Mouse (Mus musculus): ENCODE results near the gene Hepacam. TPM values are rescaled to one million over a fixed set of nuclear protein-coding genes. Genes with fewer than 3 reads are reported as not detected.

Hepacam gene
- polyA plus RNA-seq, 1 experiment: not detected

DNA sequence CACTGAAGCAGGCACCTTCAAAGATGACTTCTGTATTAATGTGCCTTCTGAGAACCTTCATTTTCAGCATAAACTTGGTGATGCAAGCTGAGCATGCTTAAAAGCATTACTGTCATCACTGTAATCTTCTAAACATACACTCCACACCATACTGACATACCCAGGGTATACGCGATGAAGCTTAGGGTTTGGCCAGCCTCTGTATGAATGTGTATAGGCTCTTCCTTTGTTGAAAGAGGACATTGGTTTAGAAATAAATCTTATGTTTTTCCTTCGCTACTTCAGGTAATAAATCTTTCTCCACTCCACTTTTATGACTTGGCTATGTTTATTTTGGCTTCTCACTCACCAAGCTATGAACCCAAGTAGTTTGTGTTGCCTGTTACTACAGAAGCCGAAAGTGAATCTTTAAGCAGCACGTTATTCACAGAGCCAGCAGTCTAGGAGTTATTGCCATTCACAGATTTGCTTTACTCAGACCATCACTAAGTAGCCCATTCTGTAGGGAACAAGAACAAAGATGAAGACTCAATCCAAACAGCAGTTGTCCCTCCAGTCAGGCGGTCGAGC, 4.2 kb downstream of the Hepacam start:
- H3K36me3 ChIP-seq (ENCODE audit: control insufficient read depth): no peaks in the 10 kb centered on the region
- no peaks in the 10 kb centered on the region for H3K4me1 ChIP-seq (ENCODE audit: control insufficient read depth)
- TF ChIP-seq TAL1 (IDR thresholded peaks at IDR 0.05; ENCODE audit: low read length): no peak
- no peak for TF ChIP-seq GATA1 (IDR thresholded peaks at IDR 0.05; ENCODE audit: low read length)
- no peak overlapping the region for H3K4me3 ChIP-seq (replicated peaks)
- no peaks in the 10 kb centered on the region for H3K27me3 ChIP-seq (ENCODE audit: control insufficient read depth)
- H3K9me3 ChIP-seq (ENCODE audit: control insufficient read depth, low read length): no peaks in the 10 kb centered on the region

DNA sequence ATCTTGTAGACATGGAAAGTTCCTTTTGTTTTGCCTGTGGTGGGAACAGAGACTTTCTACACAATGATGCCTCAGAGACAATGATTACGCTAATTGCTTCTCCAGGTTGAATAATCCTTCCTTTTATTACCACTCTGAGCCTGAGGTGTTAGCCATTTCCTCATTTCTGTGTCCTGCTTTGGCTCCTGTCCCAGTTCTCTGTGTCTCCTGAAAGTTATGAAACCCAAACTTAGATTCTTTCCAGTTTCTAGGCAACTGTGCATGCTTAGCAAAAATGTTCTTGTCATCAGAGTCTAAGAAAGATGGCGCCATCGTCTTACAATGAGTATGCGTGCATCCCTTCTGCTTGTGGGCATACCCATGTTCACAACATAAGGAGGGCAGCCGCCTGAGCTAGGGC, 8.6 kb downstream of the Hepacam start:
- H3K27me3 ChIP-seq (ENCODE audit: control insufficient read depth): no peaks in the 10 kb centered on the region
- no peak overlapping the region for H3K4me3 ChIP-seq (replicated peaks)
- no peaks in the 10 kb centered on the region for H3K4me1 ChIP-seq (ENCODE audit: control insufficient read depth)
- TF ChIP-seq GATA1 (IDR thresholded peaks at IDR 0.05; ENCODE audit: low read length): no peak
- TF ChIP-seq TAL1 (IDR thresholded peaks at IDR 0.05; ENCODE audit: low read length): no peak
- H3K36me3 ChIP-seq (ENCODE audit: control insufficient read depth): no peaks in the 10 kb centered on the region
- H3K9me3 ChIP-seq (ENCODE audit: control insufficient read depth, low read length): no peaks in the 10 kb centered on the region

DNA sequence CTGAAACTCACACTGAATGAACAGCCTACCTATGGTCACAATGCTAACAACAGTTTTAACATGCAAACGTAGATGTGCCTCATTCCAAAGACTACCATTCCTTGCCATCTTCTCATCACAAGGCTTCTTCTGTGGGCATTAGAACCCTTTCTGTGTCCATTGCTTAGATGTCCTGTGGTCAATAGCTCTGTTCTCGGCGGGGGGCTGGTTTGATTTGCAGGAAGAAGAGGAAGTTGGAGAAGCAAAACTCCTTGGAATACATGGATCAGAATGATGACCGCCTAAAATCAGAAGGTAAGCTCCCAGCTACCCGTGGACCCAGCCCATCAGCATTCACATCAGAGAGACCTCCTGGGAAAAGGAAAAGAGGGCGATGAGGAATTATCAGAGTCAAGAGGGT, 16.0 kb downstream of the Hepacam start:
- Histone ChIP-seq H3K4me3 (replicated peaks) (no peak overlapping the region), H3K9me3 (ENCODE audit: control insufficient read depth, low read length) (no peaks in the 10 kb centered on the region), H3K36me3 (ENCODE audit: control insufficient read depth) (no peaks in the 10 kb centered on the region), H3K27me3 (ENCODE audit: control insufficient read depth) (peaks cover 25% of the 10 kb centered on the region), H3K4me1 (ENCODE audit: control insufficient read depth) (peaks cover 3% of the 10 kb centered on the region)
- TF ChIP-seq TAL1 (IDR thresholded peaks at IDR 0.05; ENCODE audit: low read length) (no peak), GATA1 (IDR thresholded peaks at IDR 0.05; ENCODE audit: low read length) (no peak)

DNA sequence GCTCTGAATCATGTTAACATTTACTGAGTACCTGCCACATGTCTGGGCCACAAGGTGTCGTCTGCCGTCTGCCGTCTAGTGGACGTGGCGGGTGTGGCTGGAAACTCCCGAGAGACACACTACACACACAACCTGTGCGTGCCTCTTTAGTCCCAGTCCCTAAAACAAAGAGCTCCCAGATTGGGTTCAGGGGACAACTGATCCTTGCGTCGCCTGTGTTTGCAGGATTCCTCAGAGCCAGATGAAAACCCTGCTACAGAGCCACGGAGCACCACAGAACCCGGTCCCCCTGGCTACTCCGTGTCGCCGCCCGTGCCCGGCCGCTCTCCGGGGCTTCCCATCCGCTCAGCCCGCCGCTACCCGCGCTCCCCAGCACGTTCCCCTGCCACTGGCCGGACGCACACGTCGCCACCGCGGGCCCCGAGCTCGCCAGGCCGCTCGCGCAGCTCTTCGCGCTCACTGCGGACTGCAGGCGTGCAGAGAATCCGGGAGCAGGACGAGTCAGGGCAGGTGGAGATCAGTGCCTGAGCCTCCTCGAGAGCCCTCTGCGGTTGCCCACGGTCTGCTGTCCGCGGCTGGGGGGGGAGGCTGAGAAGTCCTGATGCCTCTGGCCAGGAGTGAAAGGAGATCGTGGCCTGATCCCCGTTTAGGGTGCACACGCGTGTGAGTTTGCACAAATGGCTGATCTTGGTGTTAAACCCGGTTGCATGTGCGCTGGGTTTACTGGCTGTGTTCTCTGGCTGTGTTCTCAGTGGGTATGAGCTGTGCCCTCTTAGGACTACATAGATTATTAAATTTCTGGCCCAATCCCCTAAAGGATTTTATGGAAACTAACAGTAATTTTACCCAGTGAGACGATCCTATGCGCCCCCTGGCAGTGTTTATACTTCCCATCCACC, 17.4 kb downstream of the Hepacam start:
- TF ChIP-seq TAL1 (IDR thresholded peaks at IDR 0.05; ENCODE audit: low read length): no peak
- no peak for TF ChIP-seq GATA1 (IDR thresholded peaks at IDR 0.05; ENCODE audit: low read length)
- H3K4me1 ChIP-seq (ENCODE audit: control insufficient read depth): peaks cover 3% of the 10 kb centered on the region
- no peaks in the 10 kb centered on the region for H3K9me3 ChIP-seq (ENCODE audit: control insufficient read depth, low read length)
- no peaks in the 10 kb centered on the region for H3K36me3 ChIP-seq (ENCODE audit: control insufficient read depth)
- peaks cover 25% of the 10 kb centered on the region for H3K27me3 ChIP-seq (ENCODE audit: control insufficient read depth)
- H3K4me3 ChIP-seq (replicated peaks): peak overlapping the region; percentile 16

DNA sequence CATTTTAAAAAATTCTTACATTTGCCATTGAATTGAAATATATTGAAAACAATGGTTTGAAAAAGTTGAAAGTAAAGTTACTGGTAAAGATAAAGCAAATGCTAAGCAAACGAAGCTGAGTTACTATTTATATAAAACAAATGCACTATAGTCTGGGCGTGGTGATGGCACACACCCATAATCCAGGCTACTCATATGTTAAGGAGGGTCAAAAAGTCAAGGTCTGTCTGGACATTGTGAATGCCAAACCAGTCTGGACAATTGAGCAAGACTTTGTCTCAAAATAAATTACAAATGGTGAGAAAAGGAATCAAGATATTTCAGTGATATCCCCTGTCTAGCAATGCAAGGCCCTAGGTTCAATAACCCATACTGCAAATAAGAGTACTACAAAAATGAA, 23.7 kb downstream of the Hepacam start:
- Histone ChIP-seq H3K27me3 (ENCODE audit: control insufficient read depth) (peaks cover 5% of the 10 kb centered on the region), H3K4me1 (ENCODE audit: control insufficient read depth) (no peaks in the 10 kb centered on the region), H3K4me3 (replicated peaks) (no peak overlapping the region), H3K9me3 (ENCODE audit: control insufficient read depth, low read length) (no peaks in the 10 kb centered on the region), H3K36me3 (ENCODE audit: control insufficient read depth) (no peaks in the 10 kb centered on the region)
- TF ChIP-seq GATA1 (IDR thresholded peaks at IDR 0.05; ENCODE audit: low read length) (no peak), TAL1 (IDR thresholded peaks at IDR 0.05; ENCODE audit: low read length) (no peak)

DNA sequence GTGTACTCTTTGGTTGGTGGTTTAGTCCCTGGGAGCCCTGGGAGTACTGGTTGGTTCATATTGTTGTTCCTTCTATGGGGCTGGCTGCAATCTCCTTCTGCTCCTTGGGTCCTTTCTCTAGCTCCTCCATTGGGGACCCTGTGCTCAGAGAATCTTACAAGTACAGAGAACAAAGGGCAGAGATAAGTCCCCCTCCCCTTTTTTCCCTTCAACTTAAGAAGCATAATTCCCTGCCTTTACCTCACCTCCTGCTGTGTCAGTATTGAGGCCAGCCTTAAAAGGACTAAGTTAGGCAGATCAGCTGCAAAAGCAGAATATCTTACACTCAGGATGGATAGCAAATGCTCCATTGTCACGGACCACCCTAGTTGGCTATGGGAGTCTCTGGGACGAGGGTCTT, 24.9 kb downstream of the Hepacam start:
- no peak overlapping the region for H3K4me3 ChIP-seq (replicated peaks)
- H3K9me3 ChIP-seq (ENCODE audit: control insufficient read depth, low read length): no peaks in the 10 kb centered on the region
- no peaks in the 10 kb centered on the region for H3K36me3 ChIP-seq (ENCODE audit: control insufficient read depth)
- H3K4me1 ChIP-seq (ENCODE audit: control insufficient read depth): no peaks in the 10 kb centered on the region
- TF ChIP-seq GATA1 (IDR thresholded peaks at IDR 0.05; ENCODE audit: low read length) (no peak), TAL1 (IDR thresholded peaks at IDR 0.05; ENCODE audit: low read length) (no peak)
- no peaks in the 10 kb centered on the region; the same call in 1 of the 2 replicates for H3K27me3 ChIP-seq (ENCODE audit: control insufficient read depth)

DNA sequence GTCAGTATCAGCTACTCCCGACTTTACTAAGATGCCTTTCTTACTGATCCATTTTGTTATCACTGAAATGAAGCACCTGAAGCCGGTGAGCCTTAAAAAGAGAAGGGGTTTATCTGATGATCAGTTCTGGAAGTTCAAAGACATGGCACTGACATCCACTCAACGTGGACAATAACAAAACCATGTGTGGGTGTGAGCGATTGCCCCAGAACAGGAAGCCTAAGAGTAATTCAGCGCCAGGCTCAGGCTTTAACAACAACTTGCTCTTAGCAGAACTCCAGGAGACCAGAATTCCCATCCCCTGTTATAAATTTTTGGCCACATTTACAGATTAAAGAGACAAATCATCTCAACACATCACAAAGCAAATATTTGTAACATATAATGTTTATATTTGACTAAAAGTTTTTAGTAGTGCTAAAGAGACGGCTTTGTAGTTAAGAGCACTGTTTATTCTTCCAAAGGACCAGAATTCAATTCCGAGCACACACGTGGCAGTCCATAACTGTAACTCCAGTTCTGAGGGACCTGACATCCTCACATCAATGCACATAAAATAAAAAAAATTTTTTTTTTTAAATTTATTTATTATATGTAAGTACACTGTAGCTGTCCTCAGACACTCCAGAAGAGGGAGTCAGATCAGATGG, 26.5 kb downstream of the Hepacam start:
- Histone ChIP-seq H3K27me3 (ENCODE audit: control insufficient read depth) (no peaks in the 10 kb centered on the region), H3K9me3 (ENCODE audit: control insufficient read depth, low read length) (no peaks in the 10 kb centered on the region), H3K4me3 (replicated peaks) (no peak overlapping the region), H3K4me1 (ENCODE audit: control insufficient read depth) (no peaks in the 10 kb centered on the region), H3K36me3 (ENCODE audit: control insufficient read depth) (no peaks in the 10 kb centered on the region)
- TF ChIP-seq GATA1 (IDR thresholded peaks at IDR 0.05; ENCODE audit: low read length): no peak
- no peak for TF ChIP-seq TAL1 (IDR thresholded peaks at IDR 0.05; ENCODE audit: low read length)

DNA sequence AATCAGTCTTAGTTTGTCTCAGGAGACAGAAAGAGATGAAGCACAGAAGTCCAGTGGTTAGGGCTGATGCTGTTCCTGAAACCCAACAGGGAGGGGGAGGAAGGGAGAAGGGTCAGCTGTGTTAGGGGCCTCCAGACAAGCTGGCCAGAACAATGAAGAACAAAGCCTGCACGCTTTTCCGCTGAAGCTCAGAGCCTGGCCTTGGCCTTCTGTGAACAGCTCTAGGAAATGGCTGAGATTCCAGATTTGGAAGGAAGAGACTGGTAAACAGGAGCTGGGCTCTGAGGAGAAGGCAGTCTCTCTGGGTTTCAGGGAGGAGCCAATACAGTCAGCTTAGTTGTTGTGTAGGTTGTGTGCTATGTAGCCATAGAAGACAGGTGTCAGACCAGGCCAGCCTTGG, 33.4 kb downstream of the Hepacam start:
- Histone ChIP-seq H3K4me1 (ENCODE audit: control insufficient read depth) (no peaks in the 10 kb centered on the region), H3K36me3 (ENCODE audit: control insufficient read depth) (no peaks in the 10 kb centered on the region), H3K4me3 (replicated peaks) (no peak overlapping the region), H3K27me3 (ENCODE audit: control insufficient read depth) (no peaks in the 10 kb centered on the region), H3K9me3 (ENCODE audit: control insufficient read depth, low read length) (no peaks in the 10 kb centered on the region)
- TF ChIP-seq GATA1 (IDR thresholded peaks at IDR 0.05; ENCODE audit: low read length): no peak
- no peak for TF ChIP-seq TAL1 (IDR thresholded peaks at IDR 0.05; ENCODE audit: low read length)

DNA sequence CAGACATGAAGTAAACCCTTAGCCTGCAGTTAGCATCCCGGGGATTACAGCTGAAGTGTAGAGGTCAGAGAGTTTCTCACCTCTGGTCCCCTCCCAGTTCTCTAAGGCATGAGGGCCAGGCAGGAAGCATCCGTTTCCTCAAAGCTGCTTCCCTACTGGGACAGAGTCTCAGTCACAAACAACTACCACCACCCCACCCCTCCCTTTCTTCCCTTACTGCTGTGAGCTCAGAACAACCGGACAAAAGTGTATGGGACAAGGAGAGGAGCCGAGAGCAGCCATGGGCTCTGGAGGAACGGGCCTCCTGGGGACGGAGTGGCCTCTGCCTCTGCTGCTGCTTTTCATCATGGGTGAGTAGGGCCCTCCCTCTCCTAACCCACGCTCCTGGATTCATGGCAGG, 34.7 kb downstream of the Hepacam start, which contains the start of gene Robo4:
Gene Robo4 (plus strand): TSS at position 96 of the 400 bp plus-strand sequence.
- H3K4me3 ChIP-seq (replicated peaks): no peak within 1 kb of the TSS
- H3K4me1 ChIP-seq (ENCODE audit: control insufficient read depth): no peaks in the 10 kb centered on the region
- H3K36me3 ChIP-seq (ENCODE audit: control insufficient read depth): no peaks in the 10 kb centered on the region
- no peaks in the 10 kb centered on the region for H3K9me3 ChIP-seq (ENCODE audit: control insufficient read depth, low read length)
- H3K27me3 ChIP-seq (ENCODE audit: control insufficient read depth): no peaks in the 10 kb centered on the region
- TF ChIP-seq GATA1 (IDR thresholded peaks at IDR 0.05; ENCODE audit: low read length) (no peak), TAL1 (IDR thresholded peaks at IDR 0.05; ENCODE audit: low read length) (no peak)

Data from erythroblast, embryonic 14.5 days (primary cell).